Mouse (Mus musculus) frontal cortex, postnatal 14 days (tissue): ENCODE measurements around the gene Tmc6.
"Not testable (repeated sequence)": the region's sequence is repeated elsewhere in the genome, so short reads cannot be mapped to it uniquely, and the experiment has no call there.

Source experiments
- DNase-seq, 2 experiments: peaks; one replicate each; pipeline ENCODE4 v3.0.0; 2022; ENCODE audit warnings: low spot score in 2 of 2

The Tmc6 gene

DNA sequence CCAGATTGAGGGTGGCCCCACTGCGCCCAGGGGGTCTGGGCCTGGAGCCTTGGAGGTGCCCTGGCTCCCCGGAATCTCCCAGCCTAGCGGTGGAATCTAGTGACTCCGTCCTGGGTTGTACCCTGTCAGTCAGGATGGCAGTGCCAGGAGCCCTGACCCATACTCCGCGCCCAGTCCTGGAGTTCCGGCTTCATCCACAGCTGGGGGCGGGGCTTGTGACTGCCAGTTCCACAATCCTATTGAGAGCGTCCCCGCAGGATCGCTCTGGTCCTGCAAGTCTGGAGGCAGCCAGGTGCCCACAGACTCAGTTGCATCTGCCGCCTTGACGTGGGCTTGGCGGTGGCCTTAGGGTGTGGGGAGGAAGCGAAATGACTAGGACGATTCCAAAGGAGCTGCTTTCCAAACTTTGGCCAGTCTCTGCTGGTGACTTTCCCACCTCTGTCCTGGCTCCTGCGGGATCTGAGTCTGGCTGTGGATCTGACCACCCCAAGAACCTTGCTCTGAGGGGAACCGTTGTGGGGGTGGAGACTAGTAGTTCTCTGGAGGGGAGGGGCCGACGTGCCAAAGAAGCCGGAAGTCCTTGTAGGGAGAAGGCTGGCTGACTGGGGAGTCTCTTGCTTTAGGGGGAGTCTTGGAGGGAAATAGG, 28.5 kb upstream of the Tmc6 start:
- DNase-seq = peak in 1 of 2 experiments; percentile 58

DNA sequence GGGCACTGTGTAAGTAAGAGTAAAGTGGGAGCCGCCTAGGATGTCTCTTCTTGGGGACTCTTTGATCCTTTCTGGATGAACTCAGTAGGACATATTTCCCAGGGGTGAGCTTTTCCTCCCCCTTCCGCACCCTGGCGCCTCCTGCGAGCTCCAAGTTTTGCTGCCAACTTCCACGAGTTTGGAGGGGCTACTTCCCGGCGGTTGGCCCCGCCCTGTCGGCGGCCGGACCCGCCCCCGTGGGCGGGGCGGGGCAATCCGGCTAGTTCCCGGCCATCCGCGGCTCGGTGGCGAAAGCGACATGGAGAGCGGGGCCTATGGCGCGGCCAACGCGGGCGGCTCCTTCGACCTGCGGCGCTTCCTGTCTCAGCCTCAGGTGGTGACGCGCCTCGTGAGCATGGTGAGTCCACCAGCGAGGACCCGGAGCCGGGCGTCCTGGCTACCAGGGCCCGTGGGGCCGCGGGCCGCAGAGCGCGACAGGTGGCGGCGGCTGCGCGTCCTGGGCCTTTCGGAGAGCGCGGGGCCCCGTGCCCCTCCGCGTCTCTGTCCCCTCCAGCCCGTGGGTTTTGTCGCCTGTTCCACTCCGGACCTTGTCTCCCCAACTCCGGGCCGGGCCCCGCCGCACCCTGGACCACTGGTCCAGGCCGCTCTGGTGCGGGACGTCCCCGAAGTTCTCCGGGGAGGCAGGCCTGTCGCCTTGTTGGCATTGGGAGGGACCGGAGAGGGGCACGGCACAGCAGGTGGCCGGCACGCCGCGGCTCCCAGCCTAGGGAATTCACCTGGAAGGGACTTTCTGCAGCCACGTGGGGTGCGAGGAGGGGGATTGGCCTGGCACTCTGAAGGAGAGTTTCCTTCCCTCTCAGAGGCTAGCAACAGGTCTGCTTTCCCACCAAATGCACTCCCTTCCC, 27.7 kb upstream of the Tmc6 start, which contains the start of the genes Gm20708 and Syngr2:
Gene Gm20708, plus strand, starts transcription at position 262 of the 905 bp plus-strand sequence.
Gene Syngr2, plus strand, starts transcription at position 262 of the 905 bp plus-strand sequence.
- peak in 1 of 2 experiments; percentile 48 for DNase-seq

DNA sequence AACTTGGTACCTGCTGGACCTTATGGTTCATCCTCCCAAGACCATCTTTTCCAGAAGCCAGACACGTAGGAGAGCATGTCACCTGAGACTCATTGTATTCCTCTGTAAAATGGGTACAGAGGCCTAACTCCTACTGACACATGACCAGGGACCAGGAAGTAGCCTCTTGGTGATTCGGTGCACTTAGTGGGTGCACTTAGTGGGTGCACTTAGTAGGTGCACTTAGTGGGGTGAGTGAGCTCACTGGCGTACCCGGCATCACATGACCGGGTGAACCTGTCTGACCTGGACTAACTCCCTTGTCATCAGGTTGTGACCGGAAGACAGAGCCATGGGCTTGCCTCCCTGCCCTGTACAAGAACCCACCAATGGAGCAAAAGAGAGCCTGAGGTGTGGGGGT, 24.8 kb upstream of the Tmc6 start:
- DNase-seq = no peak

DNA sequence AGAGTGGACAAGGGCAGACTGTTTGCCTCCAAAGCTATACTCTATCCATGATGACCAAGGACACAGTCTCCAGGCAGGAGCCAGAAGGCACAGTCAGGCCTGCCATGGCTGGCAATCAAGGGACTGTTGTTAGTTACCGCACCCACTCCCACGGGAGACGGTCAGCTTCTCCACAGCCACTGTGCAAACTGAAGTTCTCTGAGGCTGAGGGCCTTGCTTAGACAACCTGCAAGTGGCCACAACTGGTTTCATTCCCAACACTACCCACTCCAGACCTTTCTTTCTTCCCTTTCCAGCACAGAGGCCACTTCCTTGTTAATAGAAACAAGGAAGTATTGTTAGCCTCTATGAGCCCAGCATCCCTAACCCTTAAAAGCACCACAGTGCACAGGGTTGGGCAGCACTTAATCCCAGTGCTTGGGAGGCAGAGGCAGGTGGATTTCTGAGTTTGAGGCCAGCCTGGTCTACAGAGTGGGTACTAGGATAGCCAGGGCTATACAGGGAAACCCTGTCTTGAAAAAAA, 21.2 kb upstream of the Tmc6 start:
- DNase-seq = no peak

DNA sequence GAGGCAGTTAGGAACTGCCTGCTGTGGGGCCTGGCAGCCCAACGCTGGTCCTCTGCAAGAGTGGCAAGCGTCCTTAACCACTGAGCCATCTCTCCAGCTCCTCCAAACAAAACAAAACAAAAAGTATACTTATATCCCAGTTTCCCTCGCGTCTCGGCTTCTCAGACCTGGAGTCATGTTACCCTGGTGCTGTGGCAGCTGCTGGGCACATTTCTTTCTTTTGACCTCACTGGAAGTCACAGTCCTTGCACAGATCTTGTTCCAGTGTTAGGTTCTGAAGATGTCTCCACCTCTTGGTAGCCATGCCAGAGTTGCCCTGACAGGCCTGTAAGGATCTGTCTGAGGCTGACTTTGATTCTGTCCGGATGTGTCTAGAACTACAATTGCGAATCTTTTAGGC, 19.7 kb upstream of the Tmc6 start:
- DNase-seq = no peak

DNA sequence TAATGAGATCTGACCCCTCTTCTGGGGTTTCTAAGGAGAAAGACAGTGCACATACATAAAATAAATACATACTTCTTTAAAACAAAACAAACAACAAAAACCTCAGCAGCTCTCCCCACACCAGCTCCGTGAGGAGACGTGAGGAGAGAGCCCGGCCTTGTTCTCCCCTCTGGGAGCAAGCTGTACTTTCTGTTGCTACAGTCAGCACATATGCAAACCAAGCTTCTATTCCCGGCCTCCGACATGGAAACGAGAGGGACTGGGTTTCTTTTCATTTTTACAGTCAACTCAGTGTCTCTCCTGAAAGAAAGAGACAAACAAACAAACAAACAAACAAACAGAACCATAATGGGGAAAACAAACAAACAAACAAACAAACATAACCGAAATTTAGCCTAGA, 18.0 kb upstream of the Tmc6 start:
- DNase-seq = no peak

DNA sequence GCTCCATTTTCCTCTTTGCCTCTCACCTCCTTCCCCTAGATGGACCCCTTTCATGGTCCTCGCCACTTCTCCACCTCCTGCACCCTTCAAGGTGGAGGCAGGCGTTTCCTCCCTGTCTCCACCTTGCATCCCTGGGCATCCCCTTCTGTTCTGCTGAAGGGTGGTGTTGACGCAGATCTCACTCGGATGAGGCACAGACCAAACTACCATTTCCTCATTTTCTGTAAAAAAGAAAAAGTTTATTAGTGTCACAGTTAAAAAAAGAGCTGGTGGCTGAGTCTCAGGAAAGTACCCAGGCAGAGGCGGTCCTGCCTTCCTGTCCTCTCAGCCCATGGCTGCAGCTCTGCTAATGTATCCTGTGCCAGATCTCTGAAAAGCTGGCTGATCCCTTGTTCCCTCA, 17.2 kb upstream of the Tmc6 start:
- no peak for DNase-seq

DNA sequence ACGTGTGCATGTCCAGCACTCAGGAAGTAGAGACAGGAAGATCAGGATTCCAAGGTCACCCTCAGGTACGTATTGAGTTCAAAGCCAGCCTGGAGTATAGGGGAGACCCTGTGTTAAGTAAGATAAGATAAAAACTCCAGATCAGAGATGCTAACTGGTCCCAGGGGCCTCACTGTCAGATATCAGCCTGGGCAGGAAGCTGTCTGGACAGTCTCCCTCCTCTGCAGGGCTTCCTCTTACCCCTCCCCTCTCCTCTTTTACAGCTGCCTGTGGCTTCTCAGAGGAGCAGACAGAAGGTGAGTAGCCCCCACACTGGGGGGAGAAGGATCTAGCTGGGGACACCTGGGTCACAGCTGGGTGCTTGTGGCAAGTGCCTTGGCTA, 16.2 kb upstream of the Tmc6 start:
- DNase-seq = no peak

DNA sequence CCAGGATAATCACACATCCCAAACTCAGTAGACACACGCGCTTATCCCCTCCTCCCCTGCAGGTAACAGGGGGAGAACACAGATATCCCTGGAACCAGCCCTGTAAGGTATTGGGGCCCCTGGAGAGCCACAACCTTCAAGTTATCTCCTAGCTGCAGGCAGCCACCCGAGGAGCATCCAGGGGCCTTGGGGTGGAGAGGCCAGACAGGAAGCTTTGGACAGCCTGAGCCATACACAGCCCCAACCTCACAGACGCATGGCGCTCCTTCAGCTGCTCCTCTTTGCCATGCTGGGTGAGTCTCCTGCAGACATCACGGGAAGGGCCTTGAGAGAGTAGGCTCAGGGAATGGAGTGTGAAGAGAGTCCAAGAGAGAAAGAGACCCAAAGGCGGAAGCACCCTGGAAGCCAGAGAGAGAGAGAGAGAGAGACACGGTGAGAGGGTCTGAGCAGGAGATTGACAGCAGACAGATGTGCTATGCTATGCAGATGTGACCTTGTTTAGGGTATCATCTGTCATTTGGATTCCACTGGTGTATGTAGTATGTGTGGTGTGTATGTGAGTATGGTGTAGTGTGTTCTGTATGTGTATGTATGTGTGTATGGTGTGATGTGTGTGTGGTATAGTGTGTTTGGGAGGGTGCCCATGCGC, 15.6 kb upstream of the Tmc6 start, which contains the start of gene 6030468B19Rik:
Gene 6030468B19Rik, plus strand, starts transcription at position 150 of the 649 bp plus-strand sequence.
- no peak for DNase-seq

DNA sequence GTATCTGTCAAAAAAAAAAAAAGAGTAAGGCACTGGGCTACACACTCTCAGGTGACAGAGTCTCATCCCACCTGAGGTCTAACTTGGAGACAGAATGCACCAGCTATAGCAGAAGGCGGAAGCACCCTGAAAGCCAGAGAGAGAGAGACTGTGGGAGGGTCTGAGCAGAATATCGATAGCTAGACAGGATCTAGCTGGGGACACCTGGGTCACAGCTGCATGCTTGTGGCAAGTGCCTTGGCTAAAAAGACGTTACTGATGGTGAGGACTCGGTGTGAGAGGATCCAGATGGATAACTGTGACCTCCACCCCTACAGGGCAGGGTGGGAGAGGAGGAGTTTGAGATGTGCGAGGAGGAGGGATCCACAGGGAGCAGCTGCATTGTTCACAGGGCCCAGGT, 15.0 kb upstream of the Tmc6 start:
- no peak for DNase-seq

DNA sequence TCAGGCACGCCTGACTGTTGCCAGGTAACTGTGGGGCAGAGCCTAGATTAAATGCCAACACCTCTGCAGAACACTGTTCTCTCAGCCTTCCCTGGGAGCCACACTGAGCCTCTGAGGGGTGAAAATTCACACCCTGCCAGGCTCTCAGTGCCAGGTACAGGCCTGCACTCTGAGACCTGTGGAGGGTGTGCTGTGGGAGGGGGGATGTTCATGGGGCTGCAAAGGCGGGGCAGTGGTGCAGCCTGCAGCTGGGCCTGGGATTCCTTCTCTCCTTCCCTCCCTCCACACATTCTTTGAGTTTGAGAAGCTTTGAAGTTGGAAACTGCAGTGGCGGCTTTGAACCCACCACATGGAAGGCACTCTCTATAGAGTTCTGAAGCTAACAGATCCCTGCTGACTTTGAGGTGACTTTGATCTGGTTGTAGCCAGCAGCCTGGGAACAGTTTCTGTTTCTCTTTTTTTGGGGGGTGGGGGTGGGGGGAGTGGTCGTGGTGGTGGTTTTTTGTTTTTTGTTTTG, 12.1 kb upstream of the Tmc6 start:
- DNase-seq = no peak

DNA sequence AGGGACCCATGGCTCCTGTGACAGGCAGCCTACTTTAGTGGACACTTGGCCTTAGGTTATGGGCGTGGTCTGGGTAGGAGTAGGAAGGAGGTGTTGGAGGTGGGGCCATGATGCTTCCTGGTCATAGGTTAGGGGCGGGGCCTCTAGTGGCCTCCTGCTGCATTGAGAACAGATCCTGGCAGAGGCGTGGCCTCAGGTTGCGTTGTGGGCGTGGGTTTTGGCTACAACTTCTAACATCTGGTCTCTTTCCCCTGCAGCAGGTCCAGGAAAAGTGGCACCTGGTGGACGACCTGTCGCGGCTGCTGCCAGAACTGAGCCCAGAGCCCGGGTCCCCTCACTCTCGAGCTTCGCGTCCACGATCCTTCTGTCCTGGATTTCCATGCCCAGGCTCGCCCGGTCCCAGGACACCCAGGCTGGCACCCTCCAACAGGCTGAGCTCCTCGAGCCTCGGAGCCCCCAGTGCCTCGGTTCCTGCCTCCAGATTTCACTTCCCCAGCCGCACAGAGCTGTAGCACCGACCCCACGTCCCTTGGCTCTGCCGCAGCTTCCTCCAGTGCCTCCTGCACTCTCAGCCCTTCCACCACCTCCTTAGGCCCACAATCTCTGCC, 10.4 kb upstream of the Tmc6 start:
- no peak for DNase-seq

DNA sequence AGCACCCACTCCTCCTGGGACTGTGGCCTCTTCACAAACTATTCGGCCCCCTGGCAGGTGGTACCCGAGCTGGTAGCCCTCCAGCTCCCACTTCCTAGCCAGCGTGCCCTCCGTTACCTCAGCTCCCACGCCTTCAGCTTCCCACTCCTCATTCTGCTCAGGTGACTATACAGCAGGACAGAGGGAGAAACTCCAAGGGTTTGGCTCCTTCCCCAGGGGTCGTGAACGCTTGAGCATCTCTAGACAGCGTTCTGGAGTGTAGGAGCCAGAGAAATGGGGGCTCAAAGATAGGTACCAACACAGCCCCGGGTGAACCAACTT, 9.4 kb upstream of the Tmc6 start:
- DNase-seq = no peak

DNA sequence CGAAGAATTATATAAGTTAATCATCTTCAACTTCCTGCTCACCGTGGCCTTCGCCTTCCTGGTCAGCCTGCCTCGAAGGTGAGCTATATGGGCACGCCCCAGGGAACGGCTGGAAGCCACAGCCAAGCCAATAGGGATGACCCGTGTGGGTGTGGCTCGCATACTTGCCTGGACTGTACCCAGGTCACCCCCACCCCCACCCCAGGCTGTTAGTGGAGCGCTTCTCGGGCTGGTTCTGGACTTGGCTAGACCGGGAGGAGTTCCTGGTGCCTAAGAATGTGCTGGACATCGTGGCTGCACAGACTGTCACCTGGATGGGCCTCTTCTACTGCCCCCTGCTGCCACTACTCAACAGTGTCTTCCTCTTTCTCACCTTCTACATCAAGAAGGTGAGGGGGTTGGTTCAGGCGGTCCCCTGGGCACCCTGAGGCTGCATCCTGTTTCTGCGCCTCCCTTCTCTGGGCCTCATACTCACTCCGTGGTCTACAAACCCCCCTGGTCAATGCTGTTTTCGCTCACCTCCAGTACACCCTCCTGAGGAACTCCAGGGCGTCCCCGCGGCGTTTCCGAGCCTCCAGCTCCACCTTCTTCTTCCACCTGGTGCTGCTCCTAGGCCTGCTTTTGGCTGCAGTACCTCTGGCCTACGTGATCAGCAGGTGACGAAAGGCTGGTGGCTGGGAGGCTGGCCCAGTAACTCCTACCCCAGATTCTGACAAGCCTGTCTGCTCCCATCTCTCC, 8.9 kb upstream of the Tmc6 start:
- DNase-seq = no peak

DNA sequence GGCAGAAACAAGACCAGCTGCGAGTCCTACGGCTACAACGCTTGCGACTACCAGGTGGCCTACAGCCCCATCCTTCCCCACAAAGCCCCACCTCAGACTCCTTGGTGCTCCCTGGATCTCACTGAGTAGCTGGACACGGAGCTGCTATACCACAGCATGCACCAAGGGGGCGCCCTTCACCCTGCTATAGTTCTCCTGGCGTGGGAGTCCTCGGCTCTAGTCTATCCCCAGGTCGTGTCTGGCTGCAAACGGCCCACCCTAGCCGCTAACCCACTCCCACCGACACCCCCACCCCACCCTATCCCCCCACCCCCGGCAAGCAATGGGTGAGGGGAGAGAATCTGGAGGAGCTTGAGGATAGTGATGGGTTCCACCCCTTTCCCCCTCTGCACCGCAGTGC, 8.3 kb upstream of the Tmc6 start:
- peak in 1 of 2 experiments; percentile 58 for DNase-seq

DNA sequence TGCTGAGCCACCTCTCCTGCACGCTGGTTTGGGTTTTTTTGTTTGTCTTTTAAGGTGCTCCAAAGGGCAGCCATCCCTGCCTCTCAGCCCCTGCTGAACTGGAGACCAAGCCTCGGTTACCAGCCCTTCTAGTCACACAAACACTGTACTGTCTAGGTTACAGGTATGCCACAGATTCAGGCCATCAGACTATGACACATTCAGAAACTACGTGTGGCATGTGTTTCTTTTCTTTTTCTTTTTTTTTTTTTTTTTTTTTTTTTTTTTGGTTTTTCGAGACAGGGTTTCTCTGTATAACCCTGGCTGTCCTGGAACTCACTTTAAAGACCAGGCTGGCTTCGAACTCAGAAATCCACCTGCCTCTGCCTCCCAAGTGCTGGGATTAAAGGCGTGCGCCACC, 6.5 kb upstream of the Tmc6 start:
- DNase-seq = not testable (repeated sequence)

DNA sequence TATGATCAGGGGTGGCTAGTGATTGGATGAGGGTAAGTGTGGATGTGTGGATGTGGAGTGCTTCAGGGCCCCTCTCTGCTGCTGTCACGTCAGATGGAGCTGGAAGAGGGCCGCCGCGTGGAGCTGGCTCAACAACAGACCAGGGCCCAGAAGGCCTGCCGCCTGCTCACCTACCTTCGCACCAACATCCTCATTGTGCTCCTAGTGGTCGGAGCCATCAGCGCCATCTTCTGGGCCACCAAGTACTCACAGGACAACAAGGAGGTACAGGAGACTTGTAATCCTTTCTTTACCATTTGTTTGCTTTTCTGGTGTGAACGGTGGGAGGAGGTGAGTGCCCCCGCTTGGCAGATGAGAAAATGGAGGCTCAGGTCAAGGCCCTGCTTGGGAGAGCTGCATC, 4.3 kb upstream of the Tmc6 start:
- DNase-seq = peak in 1 of 2 experiments; percentile 36

DNA sequence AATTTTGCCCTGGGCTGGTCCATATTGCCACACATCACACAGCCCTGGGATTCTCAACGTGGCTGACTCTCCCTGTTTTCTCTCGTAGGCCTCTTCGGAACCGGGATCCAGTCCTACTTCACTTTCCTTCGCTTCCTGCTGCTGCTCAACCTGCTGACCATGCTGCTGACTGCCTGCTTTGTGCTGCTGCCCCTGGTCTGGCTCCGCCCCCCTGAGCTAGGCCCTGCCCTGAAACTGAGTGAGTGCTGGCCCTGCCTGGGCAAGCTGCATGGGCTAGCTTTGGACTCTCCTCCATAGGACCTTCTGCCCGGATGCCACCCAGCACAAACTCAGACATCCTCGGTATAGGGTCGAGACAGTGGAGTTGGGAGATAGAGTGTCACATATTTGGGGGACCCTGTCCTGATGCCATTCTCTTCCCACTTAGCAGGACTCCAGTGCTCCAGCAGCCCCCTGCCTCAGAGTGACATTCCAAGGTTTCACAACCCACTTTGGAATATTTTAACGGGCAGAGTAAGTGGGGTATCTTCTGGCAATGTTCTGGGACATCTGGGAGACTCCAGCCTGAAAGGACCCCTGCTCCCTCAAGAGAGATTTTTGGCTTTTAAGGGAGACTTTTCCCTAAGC, 1.8 kb upstream of the Tmc6 start:
- no peak for DNase-seq

DNA sequence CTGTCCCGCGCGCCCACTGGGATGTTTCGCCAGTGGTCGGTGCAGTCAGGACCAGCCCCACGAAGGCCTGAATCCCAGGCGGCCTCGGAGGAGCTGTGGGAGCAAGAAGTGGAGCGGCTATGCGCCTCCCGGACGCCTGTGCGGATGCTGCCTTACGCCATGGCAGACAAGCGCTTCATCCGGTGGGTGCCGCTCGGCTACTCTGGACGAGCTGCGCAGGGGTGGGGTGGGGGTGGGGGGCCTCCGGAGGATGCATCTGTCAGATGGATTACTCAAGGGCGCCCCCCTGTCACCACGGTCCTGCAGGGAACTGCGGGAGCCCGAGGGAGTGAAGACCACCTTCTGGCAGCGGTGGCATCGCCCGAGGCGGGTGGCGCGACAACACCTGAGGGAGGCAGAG, 1.1 kb upstream of the Tmc6 start:
- peak in 1 of 2 experiments; percentile 53 for DNase-seq

DNA sequence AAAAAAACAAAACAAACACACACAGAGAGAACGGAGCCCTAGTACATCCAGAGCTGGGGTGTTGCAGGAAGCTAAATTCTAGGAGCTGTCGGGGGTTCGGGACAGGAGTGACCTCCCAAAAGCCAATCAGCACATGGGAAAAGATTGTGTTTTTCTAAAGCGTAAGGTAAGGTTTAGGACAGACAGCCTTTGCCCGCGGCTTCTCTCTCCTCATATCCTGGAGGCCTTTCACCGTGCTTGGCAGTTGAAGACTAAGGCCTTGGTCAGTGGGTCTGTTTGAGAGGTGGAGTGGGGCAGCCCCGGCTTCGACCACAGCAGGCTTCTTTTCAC, 672 bp upstream of the Tmc6 start:
- DNase-seq = no peak
